Mouse (Mus musculus) olfactory bulb, adult 2 months (tissue): ENCODE measurements around the gene Lipc.

Experiments used
- CTCF ChIP-seq: fragments of 200-500 bp; IDR thresholded peaks from 2 replicates; pipeline ENCODE4 v1.5.1; 2012; ENCODE audit warnings: low read depth, mild to moderate bottlenecking, low read length, moderate library complexity; ENCODE audit not compliant: insufficient read depth
- POLR2A ChIP-seq: fragments of 200-500 bp; IDR thresholded peaks from 2 replicates; pipeline ENCODE4 v1.6.1; 2012; ENCODE audit warnings: mild to moderate bottlenecking, low read depth, low read length, moderate library complexity; ENCODE audit not compliant: insufficient read depth

DNA sequence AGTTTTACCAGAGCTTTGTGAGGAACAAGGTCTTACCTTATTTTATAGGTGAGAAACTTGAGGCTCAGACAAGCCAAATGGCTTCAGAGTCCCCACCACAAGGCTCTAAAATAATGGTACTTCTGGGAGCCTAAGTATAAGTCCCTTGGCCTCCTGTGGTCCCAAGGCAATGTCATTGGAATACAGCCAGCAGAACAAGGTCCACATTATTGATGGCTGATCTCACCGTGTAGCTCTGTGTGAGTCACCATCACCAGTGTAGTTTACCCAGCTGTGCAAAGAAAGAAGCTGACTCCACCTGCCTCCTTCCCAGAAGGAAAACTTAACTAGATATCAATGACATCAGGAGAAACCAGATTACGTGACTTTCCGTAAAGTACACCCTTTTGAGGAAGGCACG is 63.1 kb downstream of the Lipc start:
- no peak for TF ChIP-seq CTCF
- no peak for TF ChIP-seq POLR2A
